Mouse (Mus musculus) midbrain, embryonic 13.5 days (tissue): ENCODE results near the gene 1600002K03Rik. TPM values are rescaled to one million over a fixed set of nuclear protein-coding genes. Genes with fewer than 3 reads are reported as not detected.
"Not testable (repeated sequence)": the region's sequence is repeated elsewhere in the genome, so short reads cannot be mapped to it uniquely, and the experiment has no call there.

Experiments used
- ATAC-seq: fragments of 200-750 bp; cut with Nextera tagmentation; 2 replicates; pipeline ENCODE4 v1.8.0; 2017; ENCODE audit warnings: mild to moderate bottlenecking, moderate TSS enrichment, moderate library complexity
- H3K27ac ChIP-seq: fragments of 300-500 bp; sonication (generic); 2 replicates; pipeline ENCODE4 v1.5.1; 2015; ENCODE audit warnings: inconsistent platforms, mild to moderate bottlenecking, moderate library complexity
- H3K27me3 ChIP-seq: fragments of 300-500 bp; sonication (generic); 2 replicates; pipeline ENCODE4 v1.6.1; 2015; ENCODE audit warnings: mild to moderate bottlenecking, inconsistent platforms
- H3K36me3 ChIP-seq: fragments of 300-500 bp; sonication (generic); 2 replicates; pipeline ENCODE4 v1.6.1; 2015; ENCODE audit warnings: mild to moderate bottlenecking, inconsistent platforms
- H3K4me1 ChIP-seq: fragments of 300-500 bp; sonication (generic); replicated peaks from 2 replicates; pipeline ENCODE4 v1.6.1; 2015; ENCODE audit warnings: inconsistent platforms
- H3K4me2 ChIP-seq: fragments of 300-500 bp; sonication (generic); replicated peaks from 2 replicates; pipeline ENCODE4 v1.6.1; 2015; ENCODE audit warnings: moderate library complexity, mild to moderate bottlenecking, inconsistent platforms
- H3K4me3 ChIP-seq: fragments of 300-500 bp; sonication (generic); replicated peaks from 2 replicates; pipeline ENCODE4 v1.5.1; 2015; ENCODE audit warnings: mild to moderate bottlenecking, inconsistent platforms
- H3K9ac ChIP-seq: fragments of 300-500 bp; sonication (generic); replicated peaks from 2 replicates; pipeline ENCODE4 v1.6.1; 2015; ENCODE audit warnings: mild to moderate bottlenecking, inconsistent platforms
- H3K9me3 ChIP-seq: fragments of 300-500 bp; sonication (generic); 2 replicates; pipeline ENCODE4 v1.6.1; 2016; ENCODE audit warnings: mild to moderate bottlenecking, inconsistent platforms
- WGBS: fragments of 180-500 bp; shearing (Covaris S2); methylation state at CpG from one replicate; pipeline ENCODE4 v1.1.7; 2015; 5-methylcytosine and 5-hydroxymethylcytosine counted together
- polyA plus RNA-seq: library from polyadenylated mRNA; unstranded; fragments of >200 nt; fragmentation: Nextera tagmentation; extraction: Ambion mirVana; gene quantifications from 2 replicates; pipeline ENCODE4 v1.2.1, GENCODE M21; 2015

1600002K03Rik gene
- polyA plus RNA-seq, 1 experiment from 2014 or later = 14.5 TPM

GRCm38 (mm10) chr10:80204055-80204454, 31.3 kb downstream of the 1600002K03Rik start:
- Histone ChIP-seq H3K4me1 (peaks cover 46% of the 10 kb centered on the region), H3K4me3 (no peak overlapping the region), H3K9me3 (no peaks in the 10 kb centered on the region), H3K4me2 (no peak overlapping the region), H3K9ac (peak overlapping the region; percentile 11; the same call in 1 of the 2 replicates), H3K36me3 (no peaks in the 10 kb centered on the region), H3K27me3 (no peaks in the 10 kb centered on the region), H3K27ac (peak overlapping the region; percentile 71)
- no peak for ATAC-seq
- WGBS = 9% methylated on average over 7 of the region's 7 CpGs

GRCm38 (mm10) chr10:80207201-80207600, 34.5 kb downstream of the 1600002K03Rik start:
- ATAC-seq = no peak
- Histone ChIP-seq H3K4me1 (peaks cover 38% of the 10 kb centered on the region), H3K4me2 (no peak overlapping the region), H3K9ac (0 out of 2 replicates have a peak overlapping the region, but pooled peaks have one; percentile 46), H3K9me3 (no peaks in the 10 kb centered on the region), H3K27me3 (no peaks in the 10 kb centered on the region), H3K36me3 (no peaks in the 10 kb centered on the region), H3K27ac (peak overlapping the region; percentile 93), H3K4me3 (no peak overlapping the region)
- 44% methylated on average over 1 of the region's 1 CpGs for WGBS

GRCm38 (mm10) chr10:80207676-80208075, 34.9 kb downstream of the 1600002K03Rik start:
- peak; percentile 62 for ATAC-seq
- H3K9ac ChIP-seq = peak overlapping the region; percentile 46; the same call in 1 of the 2 replicates
- 23% methylated on average over 10 of the region's 10 CpGs for WGBS
- H3K9me3 ChIP-seq = no peaks in the 10 kb centered on the region
- peak overlapping the region; percentile 52 for H3K4me2 ChIP-seq
- peak overlapping the region; percentile 93 for H3K27ac ChIP-seq
- H3K36me3 ChIP-seq = no peaks in the 10 kb centered on the region
- H3K4me1 ChIP-seq = peaks cover 38% of the 10 kb centered on the region
- H3K4me3 ChIP-seq = peak overlapping the region; percentile 28; the same call in 1 of the 2 replicates
- H3K27me3 ChIP-seq = no peaks in the 10 kb centered on the region

GRCm38 (mm10) chr10:80208248-80208647, 35.5 kb downstream of the 1600002K03Rik start:
- 49% methylated on average over 4 of the region's 4 CpGs for WGBS
- ATAC-seq = no peak
- Histone ChIP-seq H3K36me3 (no peaks in the 10 kb centered on the region), H3K4me3 (peak overlapping the region; percentile 28), H3K9ac (peak overlapping the region; percentile 64; the same call in 1 of the 2 replicates), H3K27ac (peak overlapping the region; percentile 93), H3K9me3 (no peaks in the 10 kb centered on the region), H3K27me3 (no peaks in the 10 kb centered on the region), H3K4me2 (peak overlapping the region; percentile 52), H3K4me1 (peaks cover 38% of the 10 kb centered on the region)

- peak overlapping the region; percentile 52 for H3K4me2 ChIP-seq
- peaks cover 35% of the 10 kb centered on the region for H3K4me1 ChIP-seq
- H3K36me3 ChIP-seq = no peaks in the 10 kb centered on the region
- no peaks in the 10 kb centered on the region for H3K9me3 ChIP-seq
- peak overlapping the region; percentile 28 for H3K4me3 ChIP-seq
- H3K9ac ChIP-seq = peak overlapping the region; percentile 64
- peak; percentile 73 for ATAC-seq
- no peaks in the 10 kb centered on the region for H3K27me3 ChIP-seq
- 1% methylated on average over 24 of the region's 24 CpGs for WGBS
- H3K27ac ChIP-seq = peak overlapping the region; percentile 93
Observed at GRCm38 (mm10) chr10:80208841-80209371, 36.2 kb downstream of the 1600002K03Rik start.

GRCm38 (mm10) chr10:80211547-80212103, 38.9 kb downstream of the 1600002K03Rik start:
- not testable (repeated sequence) for H3K4me2 ChIP-seq, H3K4me3 ChIP-seq, H3K9ac ChIP-seq, H3K36me3 ChIP-seq, H3K27me3 ChIP-seq, H3K9me3 ChIP-seq, ATAC-seq, H3K27ac ChIP-seq
- 82% methylated on average over 7 of the region's 7 CpGs for WGBS
- H3K4me1 ChIP-seq = peaks cover 47% of the 10 kb centered on the region

- no peaks in the 10 kb centered on the region for H3K27me3 ChIP-seq
- no peak overlapping the region for H3K4me3 ChIP-seq
- ATAC-seq = peak; percentile 53; the same call in 1 of the 2 replicates
- H3K9me3 ChIP-seq = no peaks in the 10 kb centered on the region
- peak overlapping the region; percentile 13; the same call in 1 of the 2 replicates for H3K4me2 ChIP-seq
- no peaks in the 10 kb centered on the region for H3K36me3 ChIP-seq
- H3K9ac ChIP-seq = peak overlapping the region; percentile 49
- 12% methylated on average over 16 of the region's 16 CpGs for WGBS
- H3K4me1 ChIP-seq = peaks cover 19% of the 10 kb centered on the region
- peak overlapping the region; percentile 72 for H3K27ac ChIP-seq
Observed at GRCm38 (mm10) chr10:80215048-80215772, 42.5 kb downstream of the 1600002K03Rik start.

GRCm38 (mm10) chr10:80220676-80221075, 47.9 kb downstream of the 1600002K03Rik start:
- Histone ChIP-seq H3K4me3 (no peak overlapping the region), H3K4me2 (no peak overlapping the region), H3K9me3 (no peaks in the 10 kb centered on the region), H3K36me3 (no peaks in the 10 kb centered on the region), H3K27me3 (no peaks in the 10 kb centered on the region), H3K4me1 (peaks cover 22% of the 10 kb centered on the region), H3K9ac (no peak overlapping the region), H3K27ac (no peak overlapping the region)
- WGBS = 34% methylated on average over 8 of the region's 9 CpGs
- ATAC-seq = no peak

- H3K4me3 ChIP-seq, H3K27ac ChIP-seq, H3K9ac ChIP-seq, H3K4me2 ChIP-seq, H3K9me3 ChIP-seq, H3K27me3 ChIP-seq, H3K36me3 ChIP-seq, ATAC-seq: not testable (repeated sequence)
- H3K4me1 ChIP-seq = peaks cover 34% of the 10 kb centered on the region
- WGBS = 92% methylated on average over 2 of the region's 2 CpGs
Observed at GRCm38 (mm10) chr10:80223137-80223536, 50.4 kb downstream of the 1600002K03Rik start.

Other genes with a start within 250 kb of the 1600002K03Rik start
- 3.8 and 3.9 TPM in 2 replicates for gene Arid3a, start 245.9 kb upstream of the 1600002K03Rik start, polyA plus RNA-seq
- 76.7 and 78.4 TPM in 2 replicates for gene Wdr18, start 212.8 kb upstream of the 1600002K03Rik start, polyA plus RNA-seq
- gene Grin3b, start 202.2 kb upstream of the 1600002K03Rik start, polyA plus RNA-seq = 0.24 and 0.57 TPM in 2 replicates
- 13.7 and 16.7 TPM in 2 replicates for gene Tmem259, start 188.6 kb upstream of the 1600002K03Rik start, polyA plus RNA-seq
- 29.5 and 37.1 TPM in 2 replicates for gene Cnn2, start 184.4 kb upstream of the 1600002K03Rik start, polyA plus RNA-seq
- gene Abca7, start 176.4 kb upstream of the 1600002K03Rik start, polyA plus RNA-seq = 5.4 and 5.8 TPM in 2 replicates
- 1.5 and 1.6 TPM in 2 replicates for gene Arhgap45, start 156.3 kb upstream of the 1600002K03Rik start, polyA plus RNA-seq
- 159 and 174 TPM in 2 replicates for gene Polr2e, start 133.1 kb upstream of the 1600002K03Rik start, polyA plus RNA-seq
- 498 and 532 TPM in 2 replicates for gene Gpx4, start 125.8 kb upstream of the 1600002K03Rik start, polyA plus RNA-seq
- gene Sbno2, start 67.4 kb upstream of the 1600002K03Rik start, polyA plus RNA-seq = 13.4 and 15.3 TPM in 2 replicates
- gene Stk11, start 57.1 kb upstream of the 1600002K03Rik start, polyA plus RNA-seq = 17.7 and 20.7 TPM in 2 replicates
- 391 and 394 TPM in 2 replicates for gene Atp5d, start 34.3 kb upstream of the 1600002K03Rik start, polyA plus RNA-seq
- 40.6 and 45.3 TPM in 2 replicates for gene Cbarp, start 32.1 kb upstream of the 1600002K03Rik start, polyA plus RNA-seq
- gene Midn, start 24.7 kb upstream of the 1600002K03Rik start, polyA plus RNA-seq = 35.9 and 40.6 TPM in 2 replicates
- 354 and 412 TPM in 2 replicates for gene Cirbp, start 7.0 kb upstream of the 1600002K03Rik start, polyA plus RNA-seq
- gene Efna2, start 6.5 kb downstream of the 1600002K03Rik start, polyA plus RNA-seq = 34.5 and 41.3 TPM in 2 replicates
- gene Mum1, start 53.5 kb downstream of the 1600002K03Rik start, polyA plus RNA-seq = 91.4 and 98.4 TPM in 2 replicates
- gene Ndufs7, start 76.2 kb downstream of the 1600002K03Rik start, polyA plus RNA-seq = 244 and 265 TPM in 2 replicates
- 20.9 and 22.3 TPM in 2 replicates for gene Gamt, start 88.1 kb downstream of the 1600002K03Rik start, polyA plus RNA-seq
- 62.9 and 66.1 TPM in 2 replicates for gene Dazap1, start 88.5 kb downstream of the 1600002K03Rik start, polyA plus RNA-seq
- 631 and 653 TPM in 2 replicates for gene Rps15, start 119.5 kb downstream of the 1600002K03Rik start, polyA plus RNA-seq
- 182 and 209 TPM in 2 replicates for gene Apc2, start 123.0 kb downstream of the 1600002K03Rik start, polyA plus RNA-seq
- gene 2310011J03Rik, start 147.6 kb downstream of the 1600002K03Rik start, polyA plus RNA-seq = 27.8 and 33.4 TPM in 2 replicates
- 1.9 and 2.1 TPM in 2 replicates for gene Pcsk4, start 156.6 kb downstream of the 1600002K03Rik start, polyA plus RNA-seq
- 3.0 and 3.1 TPM in 2 replicates for gene Reep6, start 157.0 kb downstream of the 1600002K03Rik start, polyA plus RNA-seq
- 0.39 and 0.61 TPM in 2 replicates for gene Adamtsl5, start 175.5 kb downstream of the 1600002K03Rik start, polyA plus RNA-seq
- 0.96 and 1.3 TPM in 2 replicates for gene Plk5, start 183.5 kb downstream of the 1600002K03Rik start, polyA plus RNA-seq
- gene Mex3d, start 214.7 kb downstream of the 1600002K03Rik start, polyA plus RNA-seq = 15.9 and 18.6 TPM in 2 replicates
- 243 and 257 TPM in 2 replicates for gene Mbd3, start 226.6 kb downstream of the 1600002K03Rik start, polyA plus RNA-seq
- gene Uqcr11, start 233.9 kb downstream of the 1600002K03Rik start, polyA plus RNA-seq = 518 and 572 TPM in 2 replicates